Mouse (Mus musculus) embryonic facial prominence, embryonic 14.5 days (tissue): ENCODE data around the gene Pdzd7. TPM values are rescaled to one million over a fixed set of nuclear protein-coding genes. Genes with fewer than 3 reads are reported as not detected.

ENCODE experiments used
- ATAC-seq: fragments of 200-750 bp; cut with Nextera tagmentation; 2 replicates; pipeline ENCODE4 v1.8.0; 2017; ENCODE audit warnings: low read depth, moderate number of reproducible peaks, moderate TSS enrichment
- DNase-seq: peaks from one replicate; pipeline ENCODE4 v3.0.0-alpha.2; 2015; ENCODE audit warnings: low spot score
- H3K27ac ChIP-seq: fragments of 300-500 bp; sonication (generic); replicated peaks from 2 replicates; pipeline ENCODE4 v1.5.1; 2014; ENCODE audit warnings: low read depth, mild to moderate bottlenecking, low read length, moderate library complexity
- H3K27me3 ChIP-seq: fragments of 300-500 bp; sonication (generic); replicated peaks from 2 replicates; pipeline ENCODE4 v1.6.1; 2014; ENCODE audit warnings: low read length; ENCODE audit not compliant: control insufficient read depth, insufficient read depth
- H3K36me3 ChIP-seq: fragments of 300-500 bp; sonication (generic); 2 replicates; pipeline ENCODE4 v1.6.1; 2014; ENCODE audit warnings: low read length, mixed read lengths; ENCODE audit not compliant: control insufficient read depth, insufficient read depth
- H3K4me1 ChIP-seq: fragments of 300-500 bp; sonication (generic); 2 replicates; pipeline ENCODE4 v1.6.1; 2014; ENCODE audit warnings: antibody characterized with exemption, low read length; ENCODE audit not compliant: control insufficient read depth, insufficient read depth
- H3K4me2 ChIP-seq: fragments of 300-500 bp; sonication (generic); 2 replicates; pipeline ENCODE4 v1.6.1; 2014; ENCODE audit warnings: low read depth, mild to moderate bottlenecking, low read length, moderate library complexity, mixed read lengths
- H3K4me3 ChIP-seq: fragments of 300-500 bp; sonication (generic); 2 replicates; pipeline ENCODE4 v1.5.1; 2014; ENCODE audit warnings: low read depth, mild to moderate bottlenecking, low read length
- H3K9ac ChIP-seq: fragments of 300-500 bp; sonication (generic); 2 replicates; pipeline ENCODE4 v1.6.1; 2014; ENCODE audit warnings: low read depth, mild to moderate bottlenecking, low read length, moderate library complexity, mixed read lengths
- H3K9me3 ChIP-seq: fragments of 300-500 bp; sonication (generic); 2 replicates; pipeline ENCODE4 v1.6.1; 2016; ENCODE audit warnings: low read length; ENCODE audit not compliant: control insufficient read depth
- WGBS: fragments of 180-500 bp; shearing (Covaris S2); extraction: QIAGEN DNeasy Blood & Tissue Kit; methylation state at CpG from one replicate; pipeline ENCODE4 v1.1.7; 2014; 5-methylcytosine and 5-hydroxymethylcytosine counted together
- polyA plus RNA-seq: library from polyadenylated mRNA; unstranded; fragments of >200 nt; fragmentation: Nextera tagmentation; extraction: Ambion mirVana; gene quantifications from 2 replicates; pipeline ENCODE4 v1.2.1, GENCODE M21; 2014

Gene Pdzd7
- polyA plus RNA-seq, 1 experiment from 2014 or later, result 0.32 TPM

DNA sequence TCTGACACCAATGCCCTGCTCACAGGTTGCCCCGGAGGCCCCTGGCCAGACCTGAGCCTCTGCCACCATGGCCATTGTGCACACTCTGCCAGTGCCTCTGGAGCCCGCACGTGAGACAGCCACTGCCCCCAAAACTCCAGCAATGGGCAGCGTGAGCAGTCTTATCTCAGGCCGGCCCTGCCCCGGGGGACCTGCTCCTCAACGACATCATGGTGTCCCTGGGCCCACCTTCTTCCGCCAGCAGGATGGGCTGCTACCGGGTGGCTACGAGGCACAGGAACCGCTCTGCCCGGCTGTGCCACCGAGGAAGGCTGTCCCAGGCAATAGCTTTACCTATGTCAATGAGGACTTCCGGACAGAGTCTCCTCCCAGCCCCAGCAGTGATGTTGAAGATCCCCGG, 24.2 kb downstream of the Pdzd7 start:
- Histone ChIP-seq H3K4me1 (peaks cover 20% of the 10 kb centered on the region), H3K36me3 (peaks cover 49% of the 10 kb centered on the region), H3K4me3 (no peak overlapping the region), H3K27ac (no peak overlapping the region), H3K4me2 (no peak overlapping the region), H3K9ac (0 out of 2 replicates have a peak overlapping the region, but pooled peaks have one; percentile 3), H3K9me3 (no peaks in the 10 kb centered on the region), H3K27me3 (no peaks in the 10 kb centered on the region)
- 92% methylated on average over 14 of the region's 15 CpGs for WGBS
- DNase-seq, result no peak
- ATAC-seq, result no peak

DNA sequence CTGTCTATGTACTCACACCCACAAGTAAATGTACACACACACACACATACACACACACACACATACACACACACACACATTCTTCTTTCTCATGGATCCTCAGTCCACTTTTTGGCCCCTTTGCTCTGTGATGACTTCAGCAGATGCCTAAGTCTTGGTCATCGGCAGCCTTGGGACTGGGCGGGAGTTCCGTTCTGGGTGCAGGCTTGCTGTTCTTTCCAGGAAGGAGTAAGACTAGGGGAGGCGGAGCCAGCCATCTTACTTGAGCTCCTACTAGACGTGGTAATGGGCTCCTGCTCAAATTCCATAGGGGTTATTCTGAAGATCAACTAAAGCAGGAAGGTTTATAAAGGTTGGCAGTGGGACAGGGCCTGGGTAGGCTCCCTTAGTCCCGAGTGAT, 25.2 kb downstream of the Pdzd7 start:
- Histone ChIP-seq H3K36me3 (peaks cover 39% of the 10 kb centered on the region), H3K4me3 (no peak overlapping the region), H3K27ac (no peak overlapping the region), H3K27me3 (no peaks in the 10 kb centered on the region), H3K4me1 (peaks cover 20% of the 10 kb centered on the region), H3K9ac (peak overlapping the region; percentile 37; the same call in 1 of the 2 replicates), H3K4me2 (peak overlapping the region; percentile 70), H3K9me3 (no peaks in the 10 kb centered on the region)
- DNase-seq (no peak), ATAC-seq (no peak)
- 49% methylated on average over 6 of the region's 6 CpGs for WGBS

DNA sequence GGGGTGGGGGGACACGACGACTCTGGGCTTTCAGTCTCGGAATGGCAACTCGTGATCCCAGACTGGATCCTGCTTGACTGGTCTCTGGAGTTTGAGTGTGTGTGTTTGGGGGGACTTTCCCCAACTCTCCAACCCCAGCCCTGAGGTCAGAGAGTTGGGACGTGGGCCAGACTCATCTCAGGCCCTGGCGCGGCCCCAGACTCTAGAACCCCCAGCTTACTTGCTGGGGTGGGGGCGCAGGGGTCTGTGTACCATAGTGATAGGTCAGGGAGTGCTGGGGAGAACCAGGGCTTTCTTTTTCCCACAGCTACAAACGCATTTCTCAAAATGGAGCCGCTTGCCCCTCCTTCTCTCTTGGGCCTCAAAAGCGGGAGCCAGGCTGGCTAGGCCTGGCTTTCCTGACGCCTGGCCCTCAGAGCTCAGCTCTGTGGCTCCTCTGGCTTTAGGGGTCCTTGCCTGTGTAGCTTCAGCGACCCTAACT, 27.1 kb downstream of the Pdzd7 start:
- peaks cover 34% of the 10 kb centered on the region for H3K4me1 ChIP-seq
- H3K4me2 ChIP-seq, result peak overlapping the region; percentile 70
- peaks cover 21% of the 10 kb centered on the region for H3K36me3 ChIP-seq
- no peaks in the 10 kb centered on the region for H3K9me3 ChIP-seq
- H3K27me3 ChIP-seq, result no peaks in the 10 kb centered on the region
- H3K4me3 ChIP-seq, result peak overlapping the region; percentile 63
- DNase-seq (peak; percentile 48), ATAC-seq (no peak)
- peak overlapping the region; percentile 87 for H3K9ac ChIP-seq
- 0% methylated on average over 7 of the region's 13 CpGs for WGBS
- H3K27ac ChIP-seq, result peak overlapping the region; percentile 99

DNA sequence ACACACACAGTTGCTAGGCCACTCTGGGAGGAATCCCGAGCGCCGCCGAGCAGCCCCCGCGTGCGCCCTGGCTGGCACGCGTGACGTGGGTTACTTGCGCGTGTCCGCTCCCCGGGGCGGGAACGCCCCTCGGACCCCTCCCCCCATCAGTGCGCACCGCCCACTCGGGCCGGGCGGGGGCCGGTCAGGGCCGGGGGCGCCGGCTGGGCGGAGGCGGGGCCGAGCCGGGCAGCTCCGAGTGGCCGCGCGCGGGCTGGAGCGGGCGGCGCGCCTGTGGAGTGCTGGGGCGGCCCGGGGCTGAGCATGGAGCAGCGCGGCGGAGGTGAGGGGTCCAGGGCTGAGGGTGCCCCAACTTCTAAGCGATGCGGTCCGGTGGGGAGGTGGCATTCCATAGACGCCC, 27.6 kb downstream of the Pdzd7 start:
- no peaks in the 10 kb centered on the region for H3K9me3 ChIP-seq
- peaks cover 37% of the 10 kb centered on the region for H3K4me1 ChIP-seq
- H3K9ac ChIP-seq, result peak overlapping the region; percentile 87
- H3K4me2 ChIP-seq, result peak overlapping the region; percentile 70
- H3K27me3 ChIP-seq, result no peaks in the 10 kb centered on the region
- WGBS, result 0% methylated on average over 4 of the region's 48 CpGs
- H3K4me3 ChIP-seq, result peak overlapping the region; percentile 63
- H3K36me3 ChIP-seq, result peaks cover 17% of the 10 kb centered on the region
- DNase-seq (peak; percentile 91), ATAC-seq (peak; percentile 62)
- H3K27ac ChIP-seq, result peak overlapping the region; percentile 99

DNA sequence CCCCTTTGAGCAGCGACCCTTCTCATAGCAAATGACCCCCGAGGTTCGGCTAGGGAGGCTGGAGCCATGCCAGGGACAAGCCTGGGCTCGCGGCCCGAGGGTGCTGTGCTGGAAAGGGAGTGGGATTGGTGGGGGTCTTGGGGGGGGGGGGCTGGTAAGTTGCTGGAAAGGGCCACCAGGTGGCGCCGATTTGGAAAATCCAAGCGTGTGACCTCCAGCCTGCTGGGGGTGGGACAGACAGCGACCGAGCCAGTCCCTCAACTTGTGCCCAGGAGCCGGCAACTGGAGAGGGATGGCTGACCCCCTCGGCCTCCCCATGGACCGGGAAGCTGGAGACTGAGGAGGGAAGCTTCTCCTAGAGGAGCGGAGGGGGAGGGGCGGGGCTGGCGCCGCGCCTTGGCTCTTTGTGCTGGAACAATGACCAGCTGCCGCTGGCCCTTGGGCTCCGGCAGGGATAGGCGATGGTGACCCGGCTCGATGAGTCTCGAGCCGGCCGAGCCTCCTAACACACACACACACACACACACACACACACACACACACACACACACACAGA, 28.2 kb downstream of the Pdzd7 start:
- ATAC-seq (peak; percentile 41), DNase-seq (peak; percentile 93)
- Histone ChIP-seq H3K9ac (peak overlapping the region; percentile 87), H3K4me2 (peak overlapping the region; percentile 70), H3K36me3 (peaks cover 12% of the 10 kb centered on the region), H3K4me1 (peaks cover 39% of the 10 kb centered on the region), H3K27me3 (no peaks in the 10 kb centered on the region), H3K9me3 (no peaks in the 10 kb centered on the region), H3K27ac (peak overlapping the region; percentile 99), H3K4me3 (peak overlapping the region; percentile 63)
- 1% methylated on average over 7 of the region's 27 CpGs for WGBS

DNA sequence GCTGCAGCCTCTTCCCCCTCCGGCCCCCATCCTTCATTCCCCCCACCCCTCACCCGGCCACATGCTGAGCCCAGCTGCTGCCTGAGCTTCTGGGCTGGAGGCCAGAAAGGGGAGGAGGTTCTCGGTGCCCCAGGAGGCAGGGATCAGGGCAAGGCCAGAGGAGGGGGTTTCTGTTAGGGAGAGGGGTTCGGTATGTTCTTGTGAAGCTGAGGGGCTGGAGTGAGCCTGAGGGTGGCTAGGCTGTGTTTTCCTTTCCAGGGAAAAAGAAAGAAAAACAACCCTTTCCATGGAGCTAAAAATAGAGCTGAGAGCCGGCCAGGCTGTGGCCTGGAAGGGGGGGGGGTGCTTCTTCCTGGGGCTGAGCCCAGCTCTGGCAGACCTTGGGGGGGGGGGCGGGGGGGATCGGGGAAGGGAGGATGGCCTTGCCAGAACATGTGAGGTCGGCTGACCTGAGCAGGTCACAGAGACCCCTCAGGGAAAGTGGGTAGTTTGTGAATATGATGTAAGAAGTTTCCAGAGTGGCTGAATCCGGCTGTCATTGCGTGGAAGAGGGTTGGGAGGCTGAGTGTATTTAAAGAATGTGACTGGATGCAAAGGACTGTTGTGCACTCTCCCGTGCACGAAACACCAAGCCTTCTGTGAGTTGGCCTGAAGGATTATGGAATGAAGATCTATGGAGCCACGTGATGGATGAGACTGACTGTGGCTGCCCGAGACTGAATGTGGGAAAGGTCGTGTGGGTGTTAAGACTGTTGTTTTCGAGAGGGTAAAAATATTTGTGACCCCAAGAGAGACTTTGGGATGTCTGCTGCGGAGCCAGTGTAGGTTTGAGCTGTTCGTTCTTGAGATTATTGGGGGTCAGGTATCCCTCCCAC, 28.9 kb downstream of the Pdzd7 start:
- whole genome bisulfite sequencing, result 1% methylated on average over 17 of the region's 18 CpGs
- DNase-seq (peak; percentile 96), ATAC-seq (peak; percentile 58)
- H3K9ac ChIP-seq, result peak overlapping the region; percentile 87
- no peaks in the 10 kb centered on the region for H3K27me3 ChIP-seq
- H3K4me2 ChIP-seq, result peak overlapping the region; percentile 70
- H3K4me3 ChIP-seq, result peak overlapping the region; percentile 63
- H3K9me3 ChIP-seq, result no peaks in the 10 kb centered on the region
- H3K27ac ChIP-seq, result peak overlapping the region; percentile 99
- H3K4me1 ChIP-seq, result peaks cover 39% of the 10 kb centered on the region
- peaks cover 6% of the 10 kb centered on the region; the same call in 1 of the 2 replicates for H3K36me3 ChIP-seq

DNA sequence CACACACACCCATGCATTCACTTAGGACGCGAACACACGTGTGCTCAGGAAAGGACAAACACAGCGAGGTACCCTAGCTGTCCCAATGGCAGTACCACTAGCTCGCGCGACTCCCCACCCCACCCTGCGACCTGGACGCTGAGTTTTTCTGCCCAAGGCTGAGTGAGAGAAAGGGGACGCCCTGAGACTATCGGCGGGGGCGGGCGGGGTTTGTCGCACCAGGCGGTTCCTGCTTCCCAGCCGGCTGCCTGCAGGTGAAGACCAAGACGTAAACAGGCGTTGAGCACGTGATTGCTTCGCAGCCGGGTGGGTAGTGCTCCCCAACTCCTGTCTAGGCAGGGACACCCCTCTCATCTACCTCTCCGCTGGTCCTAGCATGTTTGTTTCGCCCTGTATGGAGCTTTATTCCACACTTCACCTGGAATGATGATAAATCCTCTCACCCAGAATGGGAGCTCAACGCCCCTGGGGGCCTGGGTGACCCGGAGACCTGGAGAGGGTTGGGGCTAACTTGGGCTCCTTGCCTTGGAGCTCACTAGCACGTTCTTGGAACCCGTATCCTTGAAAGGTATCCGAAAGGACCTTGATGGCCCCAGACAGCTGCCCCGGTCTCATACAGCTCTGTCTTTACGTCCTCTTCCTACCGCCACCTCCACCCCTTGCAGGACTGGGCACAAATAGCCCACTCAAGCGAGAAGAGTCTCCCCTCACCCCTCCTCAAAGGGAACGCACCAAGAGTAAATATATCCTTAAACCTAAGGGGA, 29.8 kb downstream of the Pdzd7 start:
- H3K27ac ChIP-seq, result peak overlapping the region; percentile 99
- H3K4me3 ChIP-seq, result peak overlapping the region; percentile 63
- no peaks in the 10 kb centered on the region for H3K9me3 ChIP-seq
- under 1% methylated on average over 23 of the region's 34 CpGs for WGBS
- no peaks in the 10 kb centered on the region for H3K27me3 ChIP-seq
- peak overlapping the region; percentile 74 for H3K9ac ChIP-seq
- peaks cover 36% of the 10 kb centered on the region for H3K4me1 ChIP-seq
- DNase-seq, result peak; percentile 70
- H3K36me3 ChIP-seq, result peaks cover 10% of the 10 kb centered on the region; the same call in 1 of the 2 replicates
- ATAC-seq, result 0 out of 2 replicates have a peak, but pooled peaks have one; percentile 8
- H3K4me2 ChIP-seq, result peak overlapping the region; percentile 70

DNA sequence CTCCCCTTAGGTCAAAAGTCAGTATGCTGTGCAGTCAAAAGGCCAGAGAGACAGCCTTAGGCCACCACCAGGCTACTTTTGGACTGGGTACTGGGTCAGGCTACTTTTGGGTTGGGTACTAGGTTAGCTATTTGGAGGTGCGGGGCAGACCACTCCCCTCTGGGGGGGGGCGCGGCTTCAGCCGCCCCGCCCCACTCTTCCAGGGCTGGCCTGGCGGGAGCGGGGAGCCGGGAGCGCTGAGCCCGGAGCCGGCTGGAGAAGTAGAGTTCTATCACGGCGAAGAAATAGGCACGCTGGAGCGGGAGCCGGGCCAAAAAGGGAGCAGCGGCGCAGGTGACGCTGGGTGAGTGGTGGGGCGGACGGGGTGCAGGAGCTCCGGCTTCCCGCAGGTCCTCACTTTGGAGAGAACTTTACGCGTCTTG, 30.5 kb downstream of the Pdzd7 start:
- WGBS, result 0% methylated on average over 17 of the region's 25 CpGs
- DNase-seq (peak; percentile 55), ATAC-seq (no peak)
- Histone ChIP-seq H3K4me2 (peak overlapping the region; percentile 70), H3K4me3 (peak overlapping the region; percentile 63), H3K27me3 (no peaks in the 10 kb centered on the region), H3K9ac (peak overlapping the region; percentile 74), H3K9me3 (no peaks in the 10 kb centered on the region), H3K27ac (peak overlapping the region; percentile 99), H3K36me3 (peaks cover 17% of the 10 kb centered on the region), H3K4me1 (peaks cover 29% of the 10 kb centered on the region)
